Mouse (Mus musculus): ENCODE data around the gene 4930444G20Rik.
A peak's percentile ranks its signal among the peaks of the same experiment; 100 is the strongest.
"Not testable (repeated sequence)": the region's sequence is repeated elsewhere in the genome, so short reads cannot be mapped to it uniquely, and the experiment has no call there.

4930444G20Rik gene

DNA sequence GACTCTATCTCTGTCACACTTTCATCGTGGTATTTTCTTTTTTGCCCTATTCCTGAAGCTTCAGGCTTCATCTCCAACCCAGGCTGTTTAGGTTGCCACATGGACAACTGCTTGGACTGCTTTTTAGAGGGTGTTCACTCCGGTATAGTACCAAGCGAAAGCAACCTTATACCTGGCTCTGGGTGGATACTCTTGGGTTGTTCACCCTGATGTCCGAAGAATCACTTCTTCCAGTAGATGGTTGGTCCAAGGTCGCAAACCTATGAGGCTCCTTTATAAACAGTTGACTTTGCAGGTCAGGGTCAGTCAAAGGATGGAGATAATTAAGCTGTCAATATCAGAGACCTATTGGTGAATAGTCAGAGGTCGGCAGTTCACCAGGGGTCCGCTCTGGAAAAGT, at the start of gene 4930444G20Rik:
Gene 4930444G20Rik (minus strand): TSS at position 101 of the 400 bp plus-strand sequence.
- DNase-seq (ENCODE audit: low read depth in 2 of 2, low spot score in 2 of 2) = not testable (repeated sequence)

GRCm38 (mm10) chr10:22074531-22074930, 6.7 kb upstream of the 4930444G20Rik start:
- DNase-seq (ENCODE audit: low read depth in 2 of 2, low spot score in 2 of 2) = no peak

GRCm38 (mm10) chr10:22072739-22073138, 4.9 kb upstream of the 4930444G20Rik start:
- no peak for DNase-seq (ENCODE audit: low read depth in 2 of 2, low spot score in 2 of 2)

DNA sequence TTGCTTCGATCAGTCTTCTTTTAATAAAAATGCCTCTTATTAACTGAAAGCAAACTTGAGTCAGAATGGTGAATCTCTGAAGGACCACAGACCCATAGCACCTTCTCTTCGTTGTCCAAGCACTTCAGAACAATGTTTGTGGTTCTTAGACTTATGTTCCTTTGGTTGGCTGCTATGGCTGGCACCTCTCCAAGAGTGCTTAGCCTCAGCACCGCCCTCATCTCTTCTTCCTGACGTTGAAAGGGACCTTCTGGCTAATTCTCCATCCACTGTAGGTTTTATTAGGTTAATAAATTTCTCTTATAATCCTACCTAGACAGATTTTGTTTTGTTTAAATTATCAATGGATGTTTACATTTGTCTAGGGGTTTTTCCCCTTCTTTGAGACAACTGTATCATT, 2.7 kb upstream of the 4930444G20Rik start:
- no peak for DNase-seq (ENCODE audit: low read depth in 2 of 2, low spot score in 2 of 2)

GRCm38 (mm10) chr10:22070168-22070567, 2.3 kb upstream of the 4930444G20Rik start:
- no peak for DNase-seq (ENCODE audit: low read depth in 2 of 2, low spot score in 2 of 2)

DNA sequence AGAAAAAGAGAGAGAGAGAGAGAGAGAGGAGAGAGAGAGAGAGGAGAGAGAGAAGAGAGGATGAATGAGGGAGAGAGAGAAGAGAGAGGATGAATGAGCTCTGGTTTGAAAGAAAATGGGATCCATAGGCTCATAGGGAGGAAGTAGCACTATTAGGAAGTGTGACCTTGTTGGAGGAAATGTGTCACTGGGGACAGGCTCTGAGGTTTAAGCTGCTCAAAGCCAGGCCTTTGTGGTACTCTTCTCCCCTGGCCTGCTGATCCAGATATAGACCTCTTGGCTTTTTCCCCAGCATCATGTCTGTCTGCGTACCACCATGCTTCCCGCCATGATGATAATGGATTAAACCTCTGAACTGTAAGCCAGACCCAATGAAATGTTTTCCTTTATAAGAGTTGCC, 8.5 kb downstream of the 4930444G20Rik start:
- DNase-seq (ENCODE audit: low read depth in 2 of 2, low spot score in 2 of 2) = no peak

- no peak for DNase-seq (ENCODE audit: low read depth in 2 of 2, low spot score in 2 of 2)
Observed at GRCm38 (mm10) chr10:22059026-22059325, 8.9 kb downstream of the 4930444G20Rik start.

- DNase-seq (ENCODE audit: low read depth in 2 of 2, low spot score in 2 of 2) = peak; percentile 81 to 90
Observed at GRCm38 (mm10) chr10:22058218-22059025, 9.5 kb downstream of the 4930444G20Rik start.

DNA sequence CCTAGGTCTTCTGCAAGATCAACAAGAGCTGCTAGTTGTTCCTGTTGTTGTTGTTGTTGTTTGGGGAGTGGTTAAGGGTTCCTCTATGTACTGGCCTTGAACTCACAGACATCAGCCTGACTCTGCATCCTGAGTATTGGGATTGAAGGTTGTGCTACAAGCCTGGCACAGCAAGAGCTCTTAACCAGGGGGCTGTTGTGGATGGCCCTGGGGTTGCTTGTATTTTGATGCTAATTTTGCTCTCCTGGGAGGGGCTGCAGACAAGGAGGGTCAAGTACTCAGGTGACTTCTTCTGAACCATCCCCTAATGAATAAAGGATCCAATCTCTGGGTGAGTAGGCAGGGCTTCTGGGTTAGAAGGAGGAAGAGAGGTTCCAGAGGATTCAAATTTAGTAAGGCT, 12.6 kb downstream of the 4930444G20Rik start:
- no peak for DNase-seq (ENCODE audit: low read depth in 2 of 2, low spot score in 2 of 2)

DNA sequence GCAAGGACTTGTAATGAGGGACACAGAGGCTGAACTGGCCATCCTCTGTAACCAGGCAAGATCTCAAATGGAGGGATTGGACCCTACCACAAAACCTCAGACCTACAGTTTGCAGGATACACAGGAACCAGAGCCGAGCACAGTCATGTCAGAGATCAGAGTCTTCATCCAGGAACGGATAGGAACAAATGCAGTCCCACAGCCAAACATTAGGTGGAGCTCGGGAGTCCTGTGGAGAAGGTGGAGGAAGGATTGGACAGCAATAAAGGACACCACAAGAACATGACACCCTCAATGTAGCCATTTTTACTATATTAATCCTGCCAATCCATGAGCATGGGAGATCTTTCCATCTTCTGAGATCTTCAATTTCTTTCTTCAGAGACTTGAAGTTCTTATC, 31.6 kb downstream of the 4930444G20Rik start:
- DNase-seq (ENCODE audit: low read depth in 2 of 2, low spot score in 2 of 2) = peak; percentile 30 to 57

DNA sequence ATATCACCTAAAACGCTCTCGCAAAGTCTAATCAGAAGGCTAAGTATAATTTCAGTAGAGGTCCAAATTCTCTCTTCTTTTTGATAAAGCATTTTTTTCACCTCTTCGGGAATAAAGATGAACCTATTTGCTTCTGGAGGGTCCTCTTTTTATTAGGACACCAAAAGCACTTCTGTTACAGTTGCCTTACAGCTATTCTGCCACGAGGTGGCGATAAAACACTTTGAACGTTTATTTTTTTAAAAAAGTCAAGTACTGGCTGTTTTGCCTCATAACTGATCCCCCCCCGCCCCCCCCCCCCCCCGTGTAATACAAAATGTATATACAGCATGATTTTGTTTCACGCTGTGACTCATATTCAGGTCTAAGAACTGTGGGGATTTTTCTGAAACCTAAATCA, 33.6 kb downstream of the 4930444G20Rik start:
- peak in 1 of 2 experiments; percentile 39 for DNase-seq (ENCODE audit: low read depth in 2 of 2, low spot score in 2 of 2)

DNA sequence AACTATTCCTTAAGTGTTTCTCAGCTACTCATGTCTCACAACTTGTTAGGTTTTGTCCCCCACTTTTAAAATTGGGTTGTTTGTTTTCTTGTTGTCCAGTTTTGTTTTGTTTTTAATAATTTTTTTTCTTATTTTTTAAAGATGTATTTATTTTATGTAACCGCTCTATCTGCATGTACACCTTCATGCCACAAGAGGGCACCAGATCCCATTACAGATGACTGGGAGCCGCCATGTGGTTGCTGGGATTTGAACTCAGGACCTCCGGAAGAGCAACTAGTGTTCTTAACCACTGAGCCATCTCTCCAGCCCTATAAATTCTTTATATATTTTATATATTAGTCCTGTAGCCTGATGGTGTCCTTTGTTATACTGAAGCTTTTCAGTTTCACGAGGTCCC, 49.3 kb downstream of the 4930444G20Rik start:
- no peak for DNase-seq (ENCODE audit: low read depth in 2 of 2, low spot score in 2 of 2)

- DNase-seq (ENCODE audit: low read depth in 2 of 2, low spot score in 2 of 2) = no peak
Observed at GRCm38 (mm10) chr10:22017469-22018159, 50.3 kb downstream of the 4930444G20Rik start.
